Mouse (Mus musculus): ENCODE results near the gene H2al2a. TPM values are rescaled to one million over a fixed set of nuclear protein-coding genes. Genes with fewer than 3 reads are reported as not detected.

Gene H2al2a
- polyA plus RNA-seq, 1 experiment = not detected

DNA sequence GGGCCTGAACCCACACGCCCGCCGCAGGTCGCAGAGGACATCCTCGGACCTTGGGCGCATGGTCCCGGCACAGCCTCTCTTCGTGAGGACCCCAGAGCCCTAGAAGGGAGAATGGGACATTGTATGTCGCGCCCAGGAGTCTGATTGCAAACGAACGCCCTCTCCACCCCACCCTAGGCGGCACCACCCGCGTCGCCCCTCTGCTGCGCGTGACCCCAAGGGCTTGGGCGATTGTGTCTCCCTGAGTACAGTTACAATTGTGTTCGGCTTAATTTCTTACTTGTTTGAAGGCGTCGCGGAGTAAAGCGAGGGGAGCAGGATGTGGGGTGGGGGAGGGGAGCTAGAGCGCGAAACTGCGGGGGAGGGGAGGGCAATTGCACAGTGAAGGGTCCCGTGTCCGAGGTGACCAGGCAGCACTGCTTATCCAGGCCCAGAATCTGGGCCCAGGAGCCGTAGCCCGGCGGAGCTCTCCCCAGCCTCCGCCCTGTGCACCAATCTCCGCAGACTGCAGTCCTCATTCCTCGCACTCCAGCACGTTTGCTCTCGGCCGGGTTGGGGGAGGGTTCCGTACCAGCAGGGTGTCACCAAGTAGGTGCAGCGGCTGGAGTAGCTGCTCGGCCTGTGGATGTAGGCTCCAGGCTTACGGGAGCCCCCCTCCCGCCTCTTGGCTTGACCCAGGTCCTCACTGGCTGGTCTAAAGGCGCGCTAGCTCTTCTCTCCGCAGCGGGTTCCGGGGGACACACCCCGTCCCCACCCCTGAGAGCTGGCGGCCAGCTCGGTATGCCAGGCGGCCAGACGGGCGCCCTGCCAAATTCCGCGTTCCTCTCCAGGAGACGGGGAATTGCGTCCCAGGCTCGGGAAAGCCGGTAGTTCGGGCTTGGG lies 31.6 kb upstream of the H2al2a start:
- H3K4me3 ChIP-seq (replicated peaks) = peak overlapping the region; percentile 99
- H3K9me3 ChIP-seq = no peaks in the 10 kb centered on the region
- no peaks in the 10 kb centered on the region for H3K36me3 ChIP-seq (replicated peaks; ENCODE audit: low read length)
- H3K4me1 ChIP-seq = peaks cover 43% of the 10 kb centered on the region
- no peak for TF ChIP-seq GATA1 (IDR thresholded peaks at IDR 0.05; ENCODE audit: borderline replicate concordance, low read length)
- TF ChIP-seq FLI1 (IDR thresholded peaks at IDR 0.05; ENCODE audit: low read length) = no peak
- H3K27me3 ChIP-seq (replicated peaks) = peaks cover 62% of the 10 kb centered on the region

DNA sequence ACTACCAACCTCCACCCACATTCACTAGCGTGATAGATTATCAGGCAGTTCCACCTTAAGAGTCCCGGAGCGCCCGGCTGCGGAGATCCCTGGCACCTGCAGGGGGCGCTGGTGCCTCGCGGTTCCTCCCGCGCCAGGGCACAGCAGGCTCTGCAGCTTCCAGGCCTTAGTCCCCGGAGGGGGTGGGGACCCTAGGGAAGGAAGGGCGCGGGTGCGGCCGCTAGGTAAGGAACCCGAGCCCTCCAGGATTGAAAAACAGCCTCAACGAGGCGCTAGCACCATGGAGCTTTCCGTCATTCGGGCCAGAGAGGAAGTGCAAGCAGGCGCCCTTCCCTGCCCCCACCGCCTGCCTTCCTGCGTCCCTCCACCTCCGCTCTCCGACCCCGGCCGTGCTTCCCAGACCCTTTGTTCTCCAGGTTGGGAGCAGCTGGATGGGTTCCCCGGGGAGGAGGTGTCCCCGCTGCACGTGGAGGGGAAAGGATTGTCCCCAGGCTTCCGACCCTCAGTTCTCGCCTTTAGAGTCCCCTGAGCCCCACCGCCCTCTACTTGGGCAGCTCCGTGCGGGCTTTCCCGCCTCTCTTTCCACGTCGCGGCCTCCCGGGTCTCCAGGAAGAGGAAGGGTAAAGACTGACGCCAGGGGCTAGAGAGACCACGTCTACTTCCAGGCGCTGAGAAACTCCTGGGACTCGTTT lies 30.8 kb upstream of the H2al2a start:
- Histone ChIP-seq H3K4me1 (peaks cover 43% of the 10 kb centered on the region), H3K9me3 (no peaks in the 10 kb centered on the region), H3K27me3 (replicated peaks) (peaks cover 56% of the 10 kb centered on the region), H3K4me3 (replicated peaks) (peak overlapping the region; percentile 99), H3K36me3 (replicated peaks; ENCODE audit: low read length) (no peaks in the 10 kb centered on the region)
- no peak for TF ChIP-seq GATA1 (IDR thresholded peaks at IDR 0.05; ENCODE audit: borderline replicate concordance, low read length)
- no peak for TF ChIP-seq FLI1 (IDR thresholded peaks at IDR 0.05; ENCODE audit: low read length)

DNA sequence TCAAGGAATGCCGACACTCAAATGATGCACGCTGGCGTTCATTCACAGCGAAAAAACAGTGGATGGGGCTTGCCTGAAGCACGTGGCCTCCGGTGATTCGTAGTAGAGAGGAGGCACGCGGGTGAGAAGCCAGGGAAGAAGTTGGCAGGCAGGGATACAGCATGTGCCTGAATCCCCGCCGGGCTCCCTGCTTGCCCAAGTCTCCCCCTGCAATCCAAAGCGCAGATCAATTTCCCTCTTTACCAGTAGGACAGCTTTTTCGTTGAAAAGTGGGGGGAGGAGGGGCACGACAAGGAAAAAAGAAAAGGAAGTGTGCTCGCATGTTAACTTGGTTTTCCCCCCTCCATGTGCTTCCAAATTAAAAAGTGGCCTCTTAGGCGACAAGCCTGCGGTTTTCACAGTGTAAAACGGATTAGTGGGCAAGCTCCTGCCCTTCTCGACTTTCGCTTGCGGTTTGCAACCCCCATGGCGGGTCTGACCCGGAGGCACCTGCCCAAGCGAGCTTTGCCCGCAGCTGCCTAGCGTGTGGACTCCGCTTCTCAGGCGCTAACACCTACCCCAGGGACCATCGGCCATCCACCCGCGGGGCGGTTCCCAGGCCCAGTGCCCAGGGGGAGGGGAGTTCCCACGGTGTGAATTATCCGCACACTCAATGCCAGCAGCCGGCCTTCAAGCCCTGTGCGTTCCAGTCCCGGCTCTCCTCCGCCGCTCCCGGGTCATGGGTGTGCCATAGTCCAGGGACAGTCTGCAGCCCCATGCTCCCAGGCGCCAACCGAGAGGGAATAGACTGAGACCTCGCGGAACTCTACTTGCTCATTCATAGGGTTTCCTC lies 29.6 kb upstream of the H2al2a start:
- TF ChIP-seq FLI1 (IDR thresholded peaks at IDR 0.05; ENCODE audit: low read length) (no peak), GATA1 (IDR thresholded peaks at IDR 0.05; ENCODE audit: borderline replicate concordance, low read length) (no peak)
- Histone ChIP-seq H3K4me1 (peaks cover 34% of the 10 kb centered on the region), H3K36me3 (replicated peaks; ENCODE audit: low read length) (no peaks in the 10 kb centered on the region), H3K27me3 (replicated peaks) (peaks cover 43% of the 10 kb centered on the region), H3K9me3 (no peaks in the 10 kb centered on the region), H3K4me3 (replicated peaks) (peak overlapping the region; percentile 99)

DNA sequence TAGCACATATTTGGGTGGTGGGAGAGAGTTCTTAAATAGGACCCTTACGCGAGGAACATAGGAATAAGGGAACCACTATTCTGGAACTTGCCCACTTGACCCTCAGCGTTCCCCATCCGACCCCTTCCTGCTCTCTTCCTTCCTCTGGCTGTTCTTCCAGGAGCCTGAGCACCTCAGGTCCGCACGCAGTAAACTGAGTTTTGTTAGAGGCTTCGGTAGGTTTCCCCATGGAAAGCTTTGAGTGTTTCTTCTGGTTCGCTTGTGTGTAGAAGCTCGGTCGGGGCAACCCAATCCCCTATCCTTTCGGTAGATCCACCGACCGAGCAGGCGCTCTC lies 29.0 kb upstream of the H2al2a start:
- peak overlapping the region; percentile 99 for H3K4me3 ChIP-seq (replicated peaks)
- H3K27me3 ChIP-seq (replicated peaks) = peaks cover 38% of the 10 kb centered on the region
- no peaks in the 10 kb centered on the region for H3K36me3 ChIP-seq (replicated peaks; ENCODE audit: low read length)
- H3K9me3 ChIP-seq = no peaks in the 10 kb centered on the region
- peaks cover 31% of the 10 kb centered on the region for H3K4me1 ChIP-seq
- no peak for TF ChIP-seq FLI1 (IDR thresholded peaks at IDR 0.05; ENCODE audit: low read length)
- no peak for TF ChIP-seq GATA1 (IDR thresholded peaks at IDR 0.05; ENCODE audit: borderline replicate concordance, low read length)

DNA sequence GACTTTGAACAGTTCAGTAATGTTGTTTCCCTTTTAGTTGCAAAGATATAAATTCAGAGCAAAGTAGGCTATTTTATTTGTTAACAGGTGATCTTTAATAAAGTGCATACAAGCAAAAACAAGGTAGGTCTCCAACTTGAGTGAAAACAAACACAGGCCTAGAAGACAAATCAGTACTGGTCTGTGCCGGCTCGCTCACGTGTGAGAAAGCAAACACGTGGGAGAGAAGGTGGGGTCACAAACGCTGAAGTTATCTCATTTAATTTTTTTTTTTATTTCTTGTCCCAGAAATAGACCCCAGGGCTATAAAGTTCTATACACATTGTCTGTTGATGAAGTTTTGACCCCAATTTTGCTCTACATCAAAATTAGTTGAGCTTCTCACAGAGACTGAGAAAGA lies 28.4 kb upstream of the H2al2a start:
- Histone ChIP-seq H3K4me3 (replicated peaks) (no peak overlapping the region), H3K4me1 (peaks cover 31% of the 10 kb centered on the region), H3K9me3 (no peaks in the 10 kb centered on the region), H3K36me3 (replicated peaks; ENCODE audit: low read length) (no peaks in the 10 kb centered on the region), H3K27me3 (replicated peaks) (peaks cover 32% of the 10 kb centered on the region)
- no peak for TF ChIP-seq GATA1 (IDR thresholded peaks at IDR 0.05; ENCODE audit: borderline replicate concordance, low read length)

DNA sequence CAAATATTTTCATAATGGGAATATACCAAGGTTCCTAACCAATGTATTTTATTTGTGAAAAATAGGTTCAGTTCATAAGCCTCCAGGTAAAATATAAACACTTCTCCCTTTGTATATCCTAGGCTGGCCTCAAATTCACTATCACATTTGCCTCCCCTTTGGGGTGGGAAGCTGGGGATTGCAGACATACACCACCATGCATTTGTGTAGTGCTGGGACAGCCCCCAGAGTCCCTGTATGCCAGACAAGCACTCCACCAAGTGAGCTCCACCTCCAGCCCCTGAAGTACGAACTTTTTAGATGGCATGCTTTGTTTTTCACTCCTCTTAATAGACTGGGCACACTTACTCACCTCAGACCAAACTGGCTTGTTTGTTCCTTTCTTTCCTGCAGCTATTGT lies 26.1 kb upstream of the H2al2a start:
- H3K4me3 ChIP-seq (replicated peaks) = no peak overlapping the region
- H3K4me1 ChIP-seq = peaks cover 19% of the 10 kb centered on the region
- H3K27me3 ChIP-seq (replicated peaks) = peaks cover 19% of the 10 kb centered on the region
- H3K9me3 ChIP-seq = peaks cover 1% of the 10 kb centered on the region; the same call in 1 of the 2 replicates
- H3K36me3 ChIP-seq (replicated peaks; ENCODE audit: low read length) = no peaks in the 10 kb centered on the region
- TF ChIP-seq FLI1 (IDR thresholded peaks at IDR 0.05; ENCODE audit: low read length) = no peak
- no peak for TF ChIP-seq GATA1 (IDR thresholded peaks at IDR 0.05; ENCODE audit: borderline replicate concordance, low read length)

DNA sequence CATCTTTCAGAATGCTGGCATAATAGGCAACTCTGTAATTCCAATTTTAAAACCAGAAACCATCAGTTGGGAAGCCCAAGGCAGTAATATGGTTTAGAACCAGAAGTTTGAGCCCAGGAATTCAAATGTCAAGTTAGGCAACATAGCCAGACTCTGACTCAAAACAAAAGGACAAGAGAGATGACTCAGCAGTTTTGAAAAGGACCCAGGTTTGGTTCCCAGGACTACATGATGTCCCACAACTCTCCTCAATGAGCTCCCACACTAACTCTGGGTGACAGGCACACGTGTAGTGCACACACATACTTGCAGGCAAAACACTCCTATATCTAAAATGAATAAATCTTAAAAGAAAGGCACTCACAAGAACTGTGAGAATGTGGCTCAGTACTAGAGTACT lies 22.4 kb upstream of the H2al2a start:
- no peak overlapping the region for H3K4me3 ChIP-seq (replicated peaks)
- TF ChIP-seq GATA1 (IDR thresholded peaks at IDR 0.05; ENCODE audit: borderline replicate concordance, low read length) (no peak), FLI1 (IDR thresholded peaks at IDR 0.05; ENCODE audit: low read length) (no peak)
- H3K27me3 ChIP-seq (replicated peaks) = peaks cover 3% of the 10 kb centered on the region
- peaks cover 6% of the 10 kb centered on the region; the same call in 1 of the 2 replicates for H3K9me3 ChIP-seq
- H3K36me3 ChIP-seq (replicated peaks; ENCODE audit: low read length) = no peaks in the 10 kb centered on the region
- H3K4me1 ChIP-seq = no peaks in the 10 kb centered on the region

DNA sequence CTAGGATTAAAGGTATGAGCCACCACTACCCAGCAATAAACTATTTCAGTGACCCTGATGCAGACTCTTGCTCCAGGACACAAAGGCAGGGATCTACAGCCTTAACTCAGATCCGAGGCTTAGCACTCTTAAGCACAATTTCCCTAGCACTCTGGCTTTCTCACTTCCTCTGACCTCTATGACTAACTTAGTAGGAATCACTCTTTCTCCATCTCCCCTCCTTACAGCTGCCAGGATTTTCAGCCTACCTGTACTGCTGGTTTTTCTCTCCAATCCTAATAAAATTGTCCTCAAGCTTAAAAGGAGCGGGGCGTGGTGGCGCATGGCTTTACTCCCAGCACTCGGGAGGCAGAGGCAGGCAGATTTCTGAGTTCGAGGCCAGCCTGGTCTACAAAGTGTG lies 20.6 kb upstream of the H2al2a start:
- H3K27me3 ChIP-seq (replicated peaks) = no peaks in the 10 kb centered on the region
- no peaks in the 10 kb centered on the region for H3K4me1 ChIP-seq
- peaks cover 6% of the 10 kb centered on the region; the same call in 1 of the 2 replicates for H3K9me3 ChIP-seq
- H3K36me3 ChIP-seq (replicated peaks; ENCODE audit: low read length) = no peaks in the 10 kb centered on the region
- TF ChIP-seq FLI1 (IDR thresholded peaks at IDR 0.05; ENCODE audit: low read length) = no peak
- no peak for TF ChIP-seq GATA1 (IDR thresholded peaks at IDR 0.05; ENCODE audit: borderline replicate concordance, low read length)
- H3K4me3 ChIP-seq (replicated peaks) = no peak overlapping the region

DNA sequence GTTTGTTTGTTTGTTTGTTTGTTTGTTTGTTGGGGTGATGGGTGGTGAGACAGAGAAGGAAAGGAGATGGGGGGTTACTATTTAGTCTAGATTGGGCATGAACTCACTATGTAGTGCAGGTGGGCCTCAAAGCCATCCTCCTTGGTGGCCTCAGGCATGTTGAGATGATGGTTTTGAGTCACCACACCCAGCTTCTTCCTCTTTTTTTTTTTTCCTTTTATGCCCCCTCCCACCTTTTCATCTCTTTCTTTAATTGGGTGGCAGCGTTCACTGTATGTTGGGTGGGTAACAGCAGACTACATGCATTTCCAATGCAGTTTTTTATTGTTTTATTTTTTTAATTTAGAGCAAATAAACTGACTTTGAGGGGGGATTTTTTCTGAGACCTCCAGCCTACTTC lies 19.9 kb upstream of the H2al2a start:
- Histone ChIP-seq H3K4me1 (no peaks in the 10 kb centered on the region), H3K9me3 (peaks cover 6% of the 10 kb centered on the region; the same call in 1 of the 2 replicates), H3K27me3 (replicated peaks) (no peaks in the 10 kb centered on the region), H3K36me3 (replicated peaks; ENCODE audit: low read length) (no peaks in the 10 kb centered on the region), H3K4me3 (replicated peaks) (no peak overlapping the region)
- no peak for TF ChIP-seq FLI1 (IDR thresholded peaks at IDR 0.05; ENCODE audit: low read length)
- no peak for TF ChIP-seq GATA1 (IDR thresholded peaks at IDR 0.05; ENCODE audit: borderline replicate concordance, low read length)
